Mouse (Mus musculus) brain, embryonic 14.5 days (tissue): Measurements from ENCODE around the gene Rhobtb1. TPM values are rescaled to one million over a fixed set of nuclear protein-coding genes. Genes with fewer than 3 reads are reported as not detected.

Source experiments
- DNase-seq: peaks from one replicate; pipeline ENCODE4 v3.0.0-alpha.2; 2011; ENCODE audit warnings: low read depth
- CTCF ChIP-seq: fragments of 200-500 bp; IDR thresholded peaks from 2 replicates; pipeline ENCODE4 v1.5.1; 2012; ENCODE audit warnings: inconsistent platforms, mild to moderate bottlenecking, moderate library complexity, borderline replicate concordance; ENCODE audit not compliant: insufficient read depth, insufficient read length; ENCODE audit errors: extremely low read depth
- POLR2A ChIP-seq: fragments of 200-500 bp; IDR thresholded peaks from 2 replicates; pipeline ENCODE4 v1.6.1; 2012; ENCODE audit warnings: mild to moderate bottlenecking, inconsistent platforms, borderline replicate concordance; ENCODE audit not compliant: poor library complexity, insufficient read depth, insufficient read length, severe bottlenecking; ENCODE audit errors: extremely low read depth
- polyA plus RNA-seq: library from polyadenylated mRNA; depleted of rRNA; stranded (reverse); fragments of >200 nt; gene quantifications from 2 replicates; pipeline ENCODE4 v1.2.3, GENCODE M21; 2012

Gene Rhobtb1
- polyA plus RNA-seq, 1 experiment: 11.7 TPM

GRCm38 (mm10) chr10:69130613-69131012, 20.6 kb upstream of the Rhobtb1 start:
- peak; percentile 32 for DNase-seq

GRCm38 (mm10) chr10:69134356-69134755, 16.9 kb upstream of the Rhobtb1 start:
- DNase-seq: no peak
- TF ChIP-seq CTCF (no peak), POLR2A (no peak)

More at GRCm38 (mm10) chr10:69130613-69131012, 20.6 kb upstream of the Rhobtb1 start:
- no peak for TF ChIP-seq CTCF
- no peak for TF ChIP-seq POLR2A

- no peak for TF ChIP-seq CTCF
- no peak for TF ChIP-seq POLR2A
- DNase-seq: no peak
These were observed 14.9 kb upstream of the Rhobtb1 start for GRCm38 (mm10) chr10:69136241-69136828.

GRCm38 (mm10) chr10:69149252-69149651, 2.0 kb upstream of the Rhobtb1 start:
- DNase-seq: no peak
- no peak for TF ChIP-seq POLR2A
- no peak for TF ChIP-seq CTCF

- DNase-seq: no peak
- no peak for TF ChIP-seq POLR2A
- TF ChIP-seq CTCF: no peak
These were observed 1.7 kb downstream of the Rhobtb1 start for GRCm38 (mm10) chr10:69152971-69153370.

GRCm38 (mm10) chr10:69155428-69156175, 4.4 kb downstream of the Rhobtb1 start:
- DNase-seq: no peak
- TF ChIP-seq CTCF (no peak), POLR2A (no peak)

- TF ChIP-seq CTCF (no peak), POLR2A (no peak)
- DNase-seq: no peak
These were observed 5.2 kb downstream of the Rhobtb1 start for GRCm38 (mm10) chr10:69156462-69156861.

- TF ChIP-seq POLR2A (no peak), CTCF (no peak)
- no peak for DNase-seq
These were observed 6.2 kb downstream of the Rhobtb1 start for GRCm38 (mm10) chr10:69157471-69157870.

GRCm38 (mm10) chr10:69160877-69161276, 9.6 kb downstream of the Rhobtb1 start:
- no peak for DNase-seq

GRCm38 (mm10) chr10:69161503-69161902, 10.3 kb downstream of the Rhobtb1 start:
- TF ChIP-seq CTCF (no peak), POLR2A (no peak)
- DNase-seq: no peak

More at GRCm38 (mm10) chr10:69160877-69161276, 9.6 kb downstream of the Rhobtb1 start:
- TF ChIP-seq POLR2A: no peak
- no peak for TF ChIP-seq CTCF

GRCm38 (mm10) chr10:69162577-69162976, 11.3 kb downstream of the Rhobtb1 start:
- TF ChIP-seq POLR2A (no peak), CTCF (no peak)
- DNase-seq: no peak

- no peak for DNase-seq
- TF ChIP-seq CTCF (no peak), POLR2A (no peak)
These were observed 12.0 kb downstream of the Rhobtb1 start for GRCm38 (mm10) chr10:69163216-69163615.

GRCm38 (mm10) chr10:69165125-69165524, 13.9 kb downstream of the Rhobtb1 start:
- peak; percentile 48 for DNase-seq
- TF ChIP-seq POLR2A (no peak), CTCF (peak; percentile 48; the same call in 1 of the 2 replicates)
